Mouse (Mus musculus): ENCODE data around the gene Gm26602. TPM values are rescaled to one million over a fixed set of nuclear protein-coding genes. Genes with fewer than 3 reads are reported as not detected.
"Not testable (repeated sequence)": the region's sequence is repeated elsewhere in the genome, so short reads cannot be mapped to it uniquely, and the experiment has no call there.

Gm26602 gene
- total RNA-seq, 2 experiments from 2014 or later: not detected

DNA sequence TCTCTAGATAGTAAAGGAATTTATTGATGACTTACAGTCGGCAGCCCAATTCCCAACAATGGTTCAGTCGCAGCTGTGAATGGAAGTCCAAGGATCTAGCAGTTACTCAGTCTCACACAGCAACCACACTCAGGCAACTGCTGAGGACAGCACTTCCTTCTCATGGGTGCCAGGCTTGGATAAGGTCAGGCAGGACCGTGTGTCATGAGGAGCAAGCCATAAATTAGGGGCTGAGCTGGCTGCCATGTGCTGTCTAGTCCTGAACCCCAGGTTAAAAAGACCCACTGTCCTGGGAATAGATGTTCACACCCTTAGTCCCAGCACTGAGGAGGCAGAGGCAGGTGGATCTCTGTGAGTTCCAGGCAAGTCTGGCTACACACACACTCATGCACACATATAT, 25.7 kb upstream of the Gm26602 start:
- not testable (repeated sequence) for DNase-seq (ENCODE audit: low spot score in 2 of 2)

DNA sequence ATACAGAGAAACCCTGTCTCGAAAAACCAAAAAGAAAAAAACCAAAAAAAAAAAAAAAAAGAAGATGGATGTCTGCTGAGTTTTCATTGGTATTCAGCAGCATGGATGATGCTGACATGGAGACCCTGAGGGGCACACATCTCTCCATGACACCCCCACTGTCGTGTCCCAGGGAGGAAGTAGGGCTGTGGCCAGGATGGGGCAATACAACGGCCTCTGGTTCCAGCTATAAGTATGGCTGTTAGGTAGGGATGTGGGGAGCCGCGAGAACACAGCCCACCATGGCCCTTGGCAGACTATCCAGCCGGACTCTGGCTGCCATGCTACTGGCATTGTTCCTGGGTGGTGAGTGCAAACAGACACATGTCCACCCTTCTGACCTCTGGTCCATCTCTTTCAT, 24.6 kb upstream of the Gm26602 start, which contains the start of gene Elane:
Gene Elane (plus strand): TSS at position 194 of the 400 bp plus-strand sequence.
- no peak for DNase-seq (ENCODE audit: low spot score in 2 of 2)

DNA sequence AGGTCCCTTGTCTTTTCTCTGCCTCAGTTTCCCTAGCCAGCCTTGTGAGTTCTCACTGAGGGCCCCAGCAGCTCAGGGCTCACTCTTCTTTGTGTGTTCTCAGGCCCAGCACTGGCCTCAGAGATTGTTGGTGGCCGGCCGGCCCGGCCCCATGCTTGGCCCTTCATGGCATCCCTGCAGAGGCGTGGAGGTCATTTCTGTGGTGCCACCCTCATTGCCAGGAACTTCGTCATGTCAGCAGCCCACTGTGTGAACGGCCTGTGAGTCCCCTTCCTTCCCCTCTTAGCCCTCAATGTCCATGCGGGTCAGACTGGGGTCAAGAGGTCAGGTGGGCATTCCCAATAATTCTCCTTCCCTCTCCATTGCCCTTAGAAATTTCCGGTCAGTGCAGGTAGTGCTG, 24.0 kb upstream of the Gm26602 start:
- no peak for DNase-seq (ENCODE audit: low spot score in 2 of 2)

DNA sequence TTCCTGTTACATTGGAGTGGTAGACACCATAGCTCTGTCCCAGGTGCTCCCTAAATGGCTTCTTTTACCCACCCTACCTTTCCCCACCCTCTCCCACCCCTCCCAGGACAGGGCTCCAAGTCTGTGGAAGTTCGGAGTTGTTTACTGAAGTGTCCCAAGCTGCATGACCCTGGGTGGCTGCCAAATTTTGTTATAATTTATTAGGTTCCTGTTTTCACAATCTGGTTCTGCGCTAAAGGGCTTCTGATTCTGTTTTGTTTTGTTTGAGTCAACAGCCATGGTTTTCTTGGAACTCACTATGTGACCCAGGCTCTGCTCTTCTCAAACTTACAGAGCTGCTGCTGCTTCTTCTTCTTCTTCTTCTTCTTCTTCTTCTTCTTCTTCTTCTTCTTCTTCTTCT, 21.3 kb upstream of the Gm26602 start:
- DNase-seq (ENCODE audit: low spot score in 2 of 2): no peak

DNA sequence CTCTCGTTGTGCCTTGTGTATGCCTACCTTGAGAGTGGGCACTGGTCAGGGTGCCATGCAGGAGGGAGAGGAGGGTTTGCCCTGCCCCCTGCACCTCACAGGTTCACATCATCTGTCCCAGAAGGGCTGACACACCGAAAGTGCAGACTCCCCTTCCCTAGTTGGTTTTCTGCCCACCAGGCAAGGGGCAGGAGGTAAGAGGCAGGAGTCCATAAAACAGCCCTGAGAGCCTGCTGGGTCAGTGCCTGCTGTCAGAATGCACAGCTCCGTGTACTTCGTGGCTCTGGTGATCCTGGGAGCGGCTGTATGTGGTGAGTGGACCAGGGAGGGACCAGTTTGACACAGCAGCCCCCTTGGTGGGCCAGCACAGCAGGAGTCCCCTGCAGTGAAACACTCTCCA, 20.0 kb upstream of the Gm26602 start, which contains the start of gene Cfd:
Gene Cfd (plus strand): TSS at position 184 of the 400 bp plus-strand sequence.
- no peak for DNase-seq (ENCODE audit: low spot score in 2 of 2)

DNA sequence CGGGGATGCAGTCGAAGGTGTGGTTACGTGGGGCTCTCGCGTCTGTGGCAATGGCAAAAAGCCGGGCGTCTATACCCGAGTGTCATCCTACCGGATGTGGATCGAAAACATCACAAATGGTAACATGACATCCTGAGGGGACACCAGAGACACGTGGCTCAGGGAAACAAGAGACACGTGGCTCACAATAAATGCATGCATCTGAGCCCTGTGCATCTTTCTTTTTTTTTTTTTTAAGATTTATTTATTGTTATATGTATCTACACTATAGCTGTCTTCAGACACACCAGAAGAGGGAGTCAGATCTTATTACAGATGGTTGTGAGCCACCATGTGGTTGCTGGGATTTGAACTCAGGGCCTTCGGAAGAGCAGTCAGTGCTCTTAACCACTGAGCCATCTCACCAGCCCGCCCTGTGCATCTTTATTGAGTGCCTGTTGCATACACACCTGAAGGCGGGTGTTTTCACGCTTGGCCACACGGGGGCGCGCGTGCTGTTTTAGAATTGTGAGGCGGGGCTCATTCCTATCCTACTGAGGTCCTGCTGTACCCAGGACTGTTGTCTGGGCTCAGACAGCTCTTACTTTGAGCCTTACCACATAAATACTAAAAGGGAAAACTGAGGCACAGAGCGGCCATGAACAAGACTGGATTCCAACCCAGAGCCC, 18.1 kb upstream of the Gm26602 start:
- DNase-seq (ENCODE audit: low spot score in 2 of 2): peak; percentile 78 to 82

DNA sequence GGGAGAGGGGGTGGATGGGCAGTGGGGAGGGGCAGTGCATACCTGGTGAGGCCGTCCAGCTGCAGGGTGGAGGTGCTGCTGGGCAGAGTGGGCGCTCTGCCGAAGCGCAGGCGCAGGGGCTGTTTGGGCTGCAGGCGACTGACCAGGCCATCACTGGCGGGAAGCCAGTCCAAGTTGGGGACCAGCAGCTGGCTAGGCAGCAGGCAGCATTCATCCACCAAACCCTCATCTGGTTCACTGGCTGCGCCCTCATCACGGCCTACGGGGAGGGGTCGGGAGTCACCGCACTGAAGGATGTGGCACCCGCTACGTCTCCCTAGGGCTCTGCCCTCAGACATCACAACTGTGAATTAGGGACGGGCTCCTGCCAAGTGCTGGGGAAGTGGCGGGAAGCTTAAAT, 14.3 kb upstream of the Gm26602 start:
- no peak for DNase-seq (ENCODE audit: low spot score in 2 of 2)

DNA sequence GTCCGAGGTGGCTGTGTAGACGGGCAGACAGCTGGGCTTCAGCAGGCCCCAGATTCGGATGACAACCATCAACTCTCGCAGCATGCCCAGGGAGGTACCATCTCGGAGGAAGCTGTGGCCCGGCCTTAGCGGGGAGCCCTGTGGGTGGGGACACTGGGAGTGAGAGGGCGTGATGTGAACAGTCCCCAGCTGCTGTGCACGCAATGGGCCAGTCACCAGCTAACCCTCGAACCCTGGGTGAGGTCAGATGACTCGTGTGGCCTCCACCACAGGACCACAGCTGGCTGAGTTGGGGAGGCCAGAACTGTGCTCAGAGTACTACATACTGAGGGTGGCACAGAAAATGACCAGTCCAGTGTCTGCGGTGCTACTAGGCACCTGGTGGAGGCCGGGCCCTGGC, 13.8 kb upstream of the Gm26602 start:
- no peak for DNase-seq (ENCODE audit: low spot score in 2 of 2)

DNA sequence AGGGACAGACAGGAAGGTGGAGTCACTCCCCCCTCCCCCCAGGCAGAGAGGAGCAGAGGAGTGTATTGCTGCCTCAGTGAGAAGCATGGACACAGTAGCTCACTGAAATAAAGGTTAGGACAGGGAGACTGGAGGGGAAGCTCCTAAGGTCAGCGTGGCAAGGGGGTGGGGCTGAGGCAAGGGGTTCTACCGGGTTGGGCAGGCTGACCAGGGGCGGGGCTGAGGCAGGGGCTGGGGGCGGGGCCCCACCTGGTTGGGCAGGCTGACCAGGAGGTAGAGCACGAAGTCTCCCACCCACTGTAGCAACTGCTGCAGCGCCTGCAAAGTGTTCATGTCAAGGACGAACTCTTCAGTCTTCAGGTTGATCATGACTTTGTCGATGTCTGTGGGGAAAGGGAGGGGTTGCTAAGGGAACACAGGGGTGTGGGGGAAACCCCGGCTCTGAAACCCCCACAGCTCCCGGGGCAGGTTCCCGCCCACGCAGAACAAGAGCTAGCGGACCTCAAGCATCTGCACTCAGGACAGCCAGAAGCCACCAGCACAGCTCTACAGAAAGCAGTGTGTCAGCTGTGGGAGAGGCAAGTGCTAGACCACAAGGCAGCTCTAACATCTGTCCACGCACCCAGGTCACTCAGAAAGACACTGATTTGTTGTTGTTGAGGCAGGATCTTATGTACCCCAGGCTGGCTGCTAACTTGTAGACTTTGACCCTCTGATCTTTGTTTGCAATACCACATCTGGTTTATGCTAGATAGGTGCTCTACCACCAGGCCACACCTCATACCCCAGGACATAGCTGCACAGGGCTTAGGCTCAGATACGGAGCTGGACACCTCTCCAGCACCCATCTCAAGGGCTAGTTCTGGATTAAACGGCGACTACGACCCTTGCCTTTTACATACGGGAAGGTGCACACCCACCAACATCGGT, 13.1 kb upstream of the Gm26602 start:
- DNase-seq (ENCODE audit: low spot score in 2 of 2): no peak

DNA sequence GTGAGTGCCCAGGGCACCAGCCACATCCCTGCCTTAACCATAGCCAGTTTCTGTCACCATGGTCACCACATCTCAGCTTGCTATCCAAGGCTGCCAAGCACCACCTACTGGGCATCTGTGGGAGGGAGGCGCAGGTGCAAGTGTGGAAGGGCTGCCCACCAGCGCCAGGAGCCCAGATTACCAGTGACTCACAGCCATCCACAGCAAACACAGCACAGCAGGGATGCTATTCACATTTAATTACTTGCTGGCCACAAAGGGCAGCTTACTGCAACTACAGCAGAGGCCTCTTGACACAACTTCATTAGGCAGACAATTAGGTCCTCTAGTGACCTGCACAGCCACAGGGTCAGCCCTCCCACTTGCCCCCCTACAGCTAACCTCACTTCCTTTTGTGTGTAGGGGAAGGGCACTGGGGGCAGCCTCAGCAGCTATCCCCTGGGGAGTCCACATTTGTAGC, 9.7 kb upstream of the Gm26602 start:
- peak; percentile 57 to 67 for DNase-seq (ENCODE audit: low spot score in 2 of 2)

DNA sequence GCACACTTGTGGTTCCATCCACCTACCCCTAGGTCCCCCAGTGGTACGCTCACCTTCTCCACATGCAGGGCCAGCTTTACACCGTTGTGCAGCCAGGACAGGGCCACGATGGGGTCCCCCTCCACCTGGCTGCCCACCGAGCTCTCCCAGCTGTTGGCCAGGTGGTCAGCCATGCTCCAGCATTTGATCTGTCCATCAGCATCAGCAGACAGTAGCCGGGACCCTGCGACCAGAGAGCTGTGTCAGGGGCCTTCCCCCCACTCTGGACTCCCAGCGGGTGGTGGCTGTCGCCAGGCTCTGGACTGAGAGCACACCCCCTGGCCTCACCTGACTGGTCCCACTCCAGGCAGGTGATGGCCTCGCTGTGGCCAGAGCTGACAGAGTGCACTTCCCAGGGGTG, 3.9 kb upstream of the Gm26602 start:
- no peak for DNase-seq (ENCODE audit: low spot score in 2 of 2)

DNA sequence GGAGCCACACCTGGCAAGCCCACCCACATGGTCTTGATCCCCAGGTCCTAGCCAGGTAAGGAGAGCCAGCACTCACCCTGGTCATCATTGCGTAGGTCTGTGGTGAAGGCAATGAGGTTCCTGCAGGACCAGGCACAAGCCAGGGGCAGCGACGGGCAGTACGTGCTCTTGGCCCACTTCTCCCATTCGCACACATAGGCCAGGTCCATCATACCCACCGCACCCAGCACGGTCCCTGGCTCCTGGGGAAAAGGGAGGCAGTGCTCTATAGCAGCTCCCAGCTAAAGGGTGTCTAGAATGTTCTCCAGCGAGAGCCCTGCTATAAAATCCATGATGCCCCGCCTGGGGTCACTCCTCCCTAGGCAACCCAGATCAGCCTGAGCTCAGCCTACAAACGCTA, 3.2 kb upstream of the Gm26602 start:
- no peak for DNase-seq (ENCODE audit: low spot score in 2 of 2)

DNA sequence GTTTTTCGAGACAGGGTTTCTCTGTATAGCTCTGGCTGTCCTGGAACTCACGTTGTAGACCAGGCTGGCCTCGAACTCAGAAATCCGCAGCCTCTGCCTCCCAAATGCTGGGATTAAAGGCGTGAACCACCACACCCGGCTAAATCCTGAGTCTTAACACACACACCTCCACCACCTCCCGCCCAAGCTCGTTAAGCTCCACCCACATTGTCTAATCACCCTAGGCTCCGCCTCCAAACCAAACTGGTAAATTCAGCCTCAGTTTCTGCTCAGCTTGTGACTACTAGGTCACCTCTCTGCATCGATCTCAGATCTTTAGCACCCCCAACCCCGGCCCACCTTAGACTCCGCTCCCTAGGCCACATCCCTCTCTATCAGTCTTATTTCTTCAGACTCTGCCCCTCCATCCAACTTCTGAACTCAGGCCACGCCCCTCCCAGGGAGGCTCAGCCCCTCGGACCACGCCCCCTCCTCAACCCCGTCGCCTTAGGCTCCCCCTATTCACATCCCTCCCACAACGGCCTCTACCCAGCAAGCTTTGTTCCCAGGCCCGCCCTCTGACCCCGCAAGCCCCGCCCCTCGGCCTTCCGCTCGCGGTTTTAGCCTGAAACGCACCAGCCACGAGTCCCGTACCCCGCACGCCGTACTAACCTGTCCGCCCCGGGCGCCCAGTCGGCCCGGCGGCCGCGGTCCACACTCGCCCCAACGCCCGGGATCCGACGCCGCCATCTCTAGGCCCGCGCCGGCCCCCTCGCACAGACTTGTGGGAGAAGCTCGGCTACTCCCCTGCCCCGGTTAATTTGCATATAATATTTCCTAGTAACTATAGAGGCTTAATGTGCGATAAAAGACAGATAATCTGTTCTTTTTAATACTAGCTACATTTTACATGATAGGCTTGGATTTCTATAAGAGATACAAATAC, 2.2 kb upstream of the Gm26602 start, which contains the start of gene Med16:
Gene Med16 (minus strand): TSS at position 757 of the 925 bp plus-strand sequence.
- peak; percentile 94 to 97 for DNase-seq (ENCODE audit: low spot score in 2 of 2)

DNA sequence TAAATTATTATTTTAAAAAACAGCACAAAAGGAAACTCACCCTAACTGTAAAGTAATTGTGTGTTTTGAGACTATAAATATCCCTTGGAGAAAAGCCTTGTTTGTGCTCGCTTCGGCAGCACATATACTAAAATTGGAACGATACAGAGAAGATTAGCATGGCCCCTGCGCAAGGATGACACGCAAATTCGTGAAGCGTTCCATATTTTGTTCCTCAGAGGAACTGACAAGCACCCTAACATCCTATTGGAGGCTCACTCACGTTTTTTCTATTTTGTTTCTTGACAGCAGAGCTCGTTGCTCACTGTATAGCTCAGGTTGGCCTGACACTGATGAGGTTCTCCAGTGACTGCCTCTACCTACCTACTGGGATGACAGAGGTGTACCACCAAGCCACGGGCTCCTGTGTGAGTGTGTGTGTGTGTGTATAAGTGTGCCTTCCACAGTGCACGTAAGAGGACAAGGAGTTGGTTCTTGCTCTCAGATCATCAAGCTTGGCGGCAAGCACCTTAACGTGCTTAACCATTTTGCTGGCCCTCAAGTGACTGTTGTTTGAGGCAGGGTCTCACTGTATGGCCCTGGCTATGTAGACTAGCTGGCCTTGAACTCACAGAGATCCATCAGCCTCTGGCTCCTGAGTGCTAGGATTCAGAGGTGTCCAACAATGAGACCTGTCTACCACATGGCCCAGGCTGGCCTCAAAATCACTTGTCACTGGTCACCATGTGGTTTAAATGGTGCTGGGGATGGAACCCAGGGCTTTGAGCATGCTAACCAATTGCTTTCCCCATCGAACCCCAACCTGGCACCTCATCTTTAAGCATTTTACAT, 1.3 kb upstream of the Gm26602 start:
- DNase-seq (ENCODE audit: low spot score in 2 of 2): no peak

DNA sequence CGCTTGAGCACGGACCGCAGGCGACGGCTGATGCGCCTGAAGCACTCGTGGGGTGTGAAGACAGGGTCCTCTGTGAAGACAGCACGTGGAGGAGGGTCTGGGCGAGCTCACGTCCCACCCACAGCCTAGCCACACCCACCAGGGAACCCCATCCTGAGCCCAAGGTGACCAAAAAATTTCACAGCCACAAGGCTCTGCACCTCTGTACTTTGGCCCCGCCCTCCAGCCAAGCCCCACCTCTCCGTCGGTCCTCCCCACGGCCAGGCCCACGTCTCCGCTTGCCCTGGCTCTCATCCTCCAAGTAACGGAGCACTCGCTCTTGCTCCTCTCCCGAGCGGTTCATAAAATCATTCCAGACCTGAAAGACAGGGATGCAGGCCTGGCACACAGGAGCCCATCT, 1.8 kb downstream of the Gm26602 start:
- no peak for DNase-seq (ENCODE audit: low spot score in 2 of 2)

DNA sequence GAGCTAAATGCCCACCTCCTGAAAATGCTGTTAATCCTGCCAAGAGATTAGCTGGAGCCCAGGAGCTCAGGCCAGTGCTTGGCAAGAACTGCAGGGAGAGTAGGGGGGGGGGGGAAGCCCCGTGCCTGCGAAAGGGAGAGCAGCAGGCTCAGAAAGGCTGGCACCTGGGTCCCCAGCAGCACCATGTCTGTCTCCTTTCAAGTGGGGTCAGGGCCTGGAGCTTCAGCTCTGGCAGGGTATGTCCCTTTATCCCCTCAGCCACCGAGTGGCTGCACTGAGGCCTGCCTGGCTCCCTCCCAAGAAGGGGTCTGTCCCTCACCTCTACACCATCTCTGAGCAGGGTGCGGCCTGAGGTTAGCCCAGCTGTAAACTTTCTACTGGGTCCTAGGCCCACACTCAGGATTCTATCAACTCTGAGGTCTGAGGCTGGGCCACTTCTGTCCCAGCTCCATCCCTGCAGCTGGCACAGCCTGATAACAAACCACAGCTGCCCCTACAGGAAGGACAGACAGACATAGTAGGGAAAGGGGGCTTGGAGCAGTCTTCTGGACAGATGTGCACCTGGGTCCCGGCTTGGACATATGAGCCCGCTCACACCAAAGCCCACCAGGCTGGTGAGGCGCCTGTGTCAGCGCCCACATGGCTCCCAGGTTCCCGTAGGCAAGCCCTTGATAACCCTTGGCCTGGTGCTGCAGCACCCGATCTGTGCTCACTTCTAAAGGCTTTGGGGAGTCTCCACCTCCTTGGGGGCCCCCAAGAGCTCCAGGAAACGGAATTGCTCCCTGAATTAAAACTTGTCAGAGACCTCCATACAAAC, 3.7 kb downstream of the Gm26602 start:
- DNase-seq (ENCODE audit: low spot score in 2 of 2): no peak

DNA sequence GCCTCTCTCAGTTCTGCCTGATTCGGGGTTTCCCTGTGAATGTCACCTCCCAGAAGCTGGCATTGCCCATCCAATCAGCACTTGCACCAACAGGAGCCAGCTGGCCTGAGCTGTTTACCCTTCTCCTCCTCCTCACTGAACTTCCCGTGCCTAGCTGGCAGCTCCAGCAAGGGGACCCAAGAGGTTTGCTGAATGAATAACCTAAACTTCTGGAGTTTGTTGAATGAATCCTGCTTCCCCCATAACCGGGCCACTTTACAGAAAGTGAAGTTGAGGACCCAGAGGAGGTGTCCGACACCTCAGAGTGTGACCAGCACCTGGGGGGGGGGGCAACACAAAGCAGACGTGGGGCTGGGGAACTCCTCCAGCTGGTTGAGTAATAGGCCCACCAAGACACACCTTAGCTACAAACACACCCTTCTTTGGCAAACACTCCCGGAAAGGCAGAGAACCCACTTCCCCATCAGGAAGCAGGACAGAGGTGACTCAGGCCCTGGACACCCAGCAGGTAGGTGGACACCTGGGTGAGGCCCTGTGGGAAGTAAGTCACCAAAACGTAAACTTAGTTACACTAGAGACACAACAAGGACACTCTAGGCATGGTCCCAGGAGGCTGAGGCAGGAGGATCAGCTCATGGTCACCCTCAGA, 4.4 kb downstream of the Gm26602 start:
- no peak for DNase-seq (ENCODE audit: low spot score in 2 of 2)

DNA sequence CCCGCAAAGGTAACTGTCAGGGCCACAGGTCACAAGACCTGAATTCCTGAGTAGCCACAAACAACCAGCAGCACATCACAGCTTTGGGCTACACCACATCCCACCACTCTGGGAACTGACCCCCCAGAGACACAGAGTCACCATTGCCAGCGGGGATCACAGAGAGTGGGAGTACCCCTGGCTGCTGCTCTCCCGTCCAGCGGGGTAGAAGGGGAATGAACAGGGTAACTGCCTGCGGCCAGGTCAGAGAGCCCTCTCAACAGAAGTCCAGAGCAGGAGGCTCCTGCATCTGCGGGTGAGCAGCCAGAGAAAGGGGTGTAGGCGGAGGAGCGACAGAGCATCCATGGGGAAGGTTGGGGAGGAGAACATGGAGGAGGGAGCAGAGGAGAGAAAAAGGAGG, 5.4 kb downstream of the Gm26602 start:
- DNase-seq (ENCODE audit: low spot score in 2 of 2): no peak

All from layer of hippocampus, postnatal 10 days (tissue).